Mouse (Mus musculus) liver, embryonic 11.5 days (tissue): ENCODE data around the gene Nexmif. TPM values are rescaled to one million over a fixed set of nuclear protein-coding genes. Genes with fewer than 3 reads are reported as not detected.

Source experiments
- ATAC-seq: fragments of 200-750 bp; cut with Nextera tagmentation; replicated peaks from 2 replicates; pipeline ENCODE4 v1.8.0; 2017; ENCODE audit warnings: moderate number of reproducible peaks, mild to moderate bottlenecking, moderate TSS enrichment, moderate library complexity; ENCODE audit not compliant: low FRiP score
- DNase-seq: peaks from one replicate; pipeline ENCODE4 v3.0.0-alpha.2; 2017; ENCODE audit warnings: low spot score
- H3K27ac ChIP-seq: fragments of 300-500 bp; sonication (generic); 2 replicates; pipeline ENCODE4 v1.5.1; 2014; ENCODE audit warnings: mild to moderate bottlenecking, low read depth, low read length, control low read depth
- H3K27me3 ChIP-seq: fragments of 300-500 bp; sonication (generic); replicated peaks from 2 replicates; pipeline ENCODE4 v1.6.1; 2014; ENCODE audit warnings: low read length, mixed read lengths; ENCODE audit not compliant: control insufficient read depth, insufficient read depth
- H3K36me3 ChIP-seq: fragments of 300-500 bp; sonication (generic); 2 replicates; pipeline ENCODE4 v1.6.1; 2014; ENCODE audit warnings: mild to moderate bottlenecking, low read length, moderate library complexity, mixed read lengths; ENCODE audit not compliant: control insufficient read depth, insufficient read depth
- H3K4me1 ChIP-seq: fragments of 300-500 bp; sonication (generic); replicated peaks from 2 replicates; pipeline ENCODE4 v1.6.1; 2014; ENCODE audit warnings: low read length, mixed read lengths; ENCODE audit not compliant: control insufficient read depth, insufficient read depth
- H3K4me2 ChIP-seq: fragments of 300-500 bp; sonication (generic); 2 replicates; pipeline ENCODE4 v1.6.1; 2014; ENCODE audit warnings: mild to moderate bottlenecking, control low read depth, moderate library complexity
- H3K4me3 ChIP-seq: fragments of 300-500 bp; sonication (generic); 2 replicates; pipeline ENCODE4 v1.5.1; 2014; ENCODE audit warnings: low read depth, low read length, control low read depth
- H3K9ac ChIP-seq: fragments of 300-500 bp; sonication (generic); 2 replicates; pipeline ENCODE4 v1.6.1; 2014; ENCODE audit warnings: low read depth, low read length, control low read depth
- H3K9me3 ChIP-seq: fragments of 300-500 bp; sonication (generic); 2 replicates; pipeline ENCODE4 v1.6.1; 2016; ENCODE audit warnings: low read length, inconsistent platforms, mixed read lengths; ENCODE audit not compliant: control insufficient read depth
- WGBS: fragments of 180-500 bp; shearing (Covaris S2); extraction: QIAGEN DNeasy Blood & Tissue Kit; methylation state at CpG from one replicate; pipeline ENCODE4 v1.1.7; 2014; 5-methylcytosine and 5-hydroxymethylcytosine counted together
- polyA plus RNA-seq: library from polyadenylated mRNA; unstranded; fragments of >200 nt; fragmentation: Nextera tagmentation; extraction: Ambion mirVana; gene quantifications from 2 replicates; pipeline ENCODE4 v1.2.1, GENCODE M21; 2014

Gene Nexmif
- 0.07 TPM in 1 of 2 replicates, not detected in the other for polyA plus RNA-seq

DNA sequence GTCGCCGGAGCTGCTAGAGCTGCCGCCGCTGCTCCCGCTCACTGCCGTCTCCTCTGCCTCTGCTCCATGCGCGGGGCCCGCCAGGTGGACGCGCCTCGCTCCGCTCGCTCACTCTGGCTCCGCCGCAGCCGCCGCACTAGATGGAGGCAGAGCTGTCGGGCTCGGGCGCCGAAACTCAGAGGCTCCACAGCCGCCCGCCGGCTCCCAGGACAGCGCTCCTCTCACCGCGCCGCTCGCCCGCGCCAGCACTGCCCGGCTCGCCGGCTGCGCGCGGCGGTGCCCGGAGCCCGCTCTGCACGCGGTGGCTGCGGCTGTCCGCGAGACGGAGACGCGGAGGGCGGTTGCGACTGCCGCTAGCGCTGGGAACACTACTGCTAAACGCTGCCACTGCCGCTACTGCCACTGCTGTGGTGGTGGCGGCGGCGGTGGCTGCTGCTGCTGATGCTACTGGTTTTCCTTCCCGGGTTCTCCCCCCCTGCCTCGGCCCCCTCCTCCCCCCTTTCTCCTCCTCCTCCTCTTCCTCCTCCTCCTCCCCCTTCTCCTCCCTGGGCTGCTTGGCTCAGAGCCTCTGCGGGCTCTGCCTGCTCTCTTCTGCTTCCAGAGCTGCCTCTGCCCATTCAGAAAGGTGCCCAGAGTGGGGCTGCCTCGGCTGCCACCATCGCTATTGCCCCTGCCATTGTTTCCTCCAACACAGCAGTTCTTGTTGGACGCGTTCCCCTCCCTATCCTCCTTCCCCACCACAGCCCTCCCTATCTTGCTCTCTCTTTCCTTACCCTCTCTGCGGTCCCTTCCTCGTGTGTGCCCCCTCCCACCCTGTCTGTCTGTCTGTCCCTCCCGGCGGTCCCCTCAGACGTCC is at the start of gene Nexmif:
TSS of gene Nexmif (minus strand) at position 450 of the 856 bp plus-strand sequence.
- peak; percentile 50 for DNase-seq
- H3K27ac ChIP-seq, result no peak within 1 kb of the TSS
- peak within 1 kb of the TSS; percentile 71 for H3K4me2 ChIP-seq
- H3K27me3 ChIP-seq, result peaks cover 50% of the 10 kb centered on the region
- H3K36me3 ChIP-seq, result no peaks in the 10 kb centered on the region
- WGBS, result 22% methylated on average over 56 of the region's 70 CpGs
- H3K9ac ChIP-seq, result no peak within 1 kb of the TSS
- H3K4me3 ChIP-seq, result peak within 1 kb of the TSS; percentile 48
- ATAC-seq, result peak; percentile 45
- H3K4me1 ChIP-seq, result no peaks in the 10 kb centered on the region
- H3K9me3 ChIP-seq, result no peaks in the 10 kb centered on the region

DNA sequence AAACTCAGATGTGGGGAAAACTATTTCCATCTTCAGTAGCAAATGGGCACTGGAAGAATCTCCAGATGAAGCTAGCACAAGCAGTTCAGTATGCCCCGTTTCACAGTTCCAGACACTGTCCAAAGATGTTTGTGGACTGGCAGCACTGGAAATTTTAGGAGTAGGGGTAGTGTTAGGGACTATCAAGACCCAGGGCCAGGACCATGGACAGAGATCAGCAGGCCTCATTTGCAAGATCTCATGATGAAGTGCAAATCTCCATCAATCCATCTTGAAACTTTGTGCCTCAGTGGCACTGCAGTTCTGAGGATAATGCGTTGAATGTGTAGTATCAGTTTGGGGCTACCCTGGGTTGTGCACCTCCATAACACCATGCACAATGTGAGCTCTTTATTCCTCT is 7.7 kb upstream of the Nexmif start:
- Histone ChIP-seq H3K4me3 (no peak overlapping the region), H3K27ac (no peak overlapping the region), H3K9me3 (no peaks in the 10 kb centered on the region), H3K36me3 (no peaks in the 10 kb centered on the region), H3K4me2 (no peak overlapping the region), H3K4me1 (no peaks in the 10 kb centered on the region), H3K9ac (no peak overlapping the region), H3K27me3 (peaks cover 4% of the 10 kb centered on the region)
- ATAC-seq (no peak), DNase-seq (no peak)
- 61% methylated on average over 2 of the region's 2 CpGs for WGBS

DNA sequence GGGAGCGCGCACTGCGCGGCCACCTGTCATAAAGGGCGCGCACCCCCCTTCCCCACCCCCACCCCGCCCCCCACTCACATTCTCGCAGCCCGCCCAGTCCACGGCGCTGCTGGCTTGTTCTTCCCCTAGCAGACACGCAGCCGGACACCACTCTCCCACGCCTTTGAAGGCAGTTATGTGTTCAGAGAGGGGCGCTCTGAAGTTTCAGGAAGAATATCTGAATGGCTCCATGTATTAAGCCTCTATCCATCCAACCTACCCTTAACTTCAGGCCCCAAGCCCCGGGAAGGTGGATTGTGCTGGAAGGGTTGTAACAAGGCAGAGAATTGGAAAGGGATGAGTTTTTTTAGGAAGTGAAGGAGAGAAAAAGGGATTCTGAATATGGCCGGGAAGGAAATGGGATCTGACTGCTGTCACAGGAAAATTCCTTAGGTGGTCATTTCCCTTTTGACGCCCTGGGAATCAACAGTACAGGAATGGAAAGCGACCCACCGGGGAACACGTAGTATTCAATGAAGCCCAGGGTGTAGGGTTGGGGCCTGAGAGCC is 681 bp upstream of the Nexmif start:
- DNase-seq (no peak), ATAC-seq (no peak)
- Histone ChIP-seq H3K27ac (no peak overlapping the region), H3K9ac (no peak overlapping the region), H3K4me3 (peak overlapping the region; percentile 48), H3K36me3 (no peaks in the 10 kb centered on the region), H3K27me3 (peaks cover 47% of the 10 kb centered on the region), H3K4me2 (peak overlapping the region; percentile 71), H3K9me3 (no peaks in the 10 kb centered on the region), H3K4me1 (no peaks in the 10 kb centered on the region)
- 23% methylated on average over 21 of the region's 21 CpGs for WGBS

DNA sequence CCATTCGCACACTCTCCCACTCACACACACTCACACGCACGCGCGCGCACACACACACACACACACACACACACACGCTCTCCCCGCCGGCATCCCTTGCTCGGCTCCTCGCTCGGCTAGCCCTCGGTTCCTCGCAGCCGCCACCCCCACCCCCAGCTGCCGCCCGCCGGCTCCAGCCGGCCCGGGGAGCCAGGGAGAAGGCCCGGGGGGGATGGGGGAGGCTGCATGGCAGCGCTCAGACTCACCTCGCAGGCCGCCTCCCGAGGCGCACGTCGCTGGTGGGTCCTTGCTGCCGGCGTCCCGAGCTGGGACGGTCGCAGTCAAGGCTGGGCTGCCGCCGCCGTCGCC is 623 bp downstream of the Nexmif start:
- Histone ChIP-seq H3K27me3 (peaks cover 52% of the 10 kb centered on the region), H3K9ac (no peak overlapping the region), H3K4me2 (peak overlapping the region; percentile 71), H3K36me3 (no peaks in the 10 kb centered on the region), H3K4me1 (no peaks in the 10 kb centered on the region), H3K4me3 (peak overlapping the region; percentile 48), H3K27ac (no peak overlapping the region), H3K9me3 (no peaks in the 10 kb centered on the region)
- DNase-seq, result no peak
- peak; percentile 47 for ATAC-seq
- 29% methylated on average over 19 of the region's 37 CpGs for WGBS

DNA sequence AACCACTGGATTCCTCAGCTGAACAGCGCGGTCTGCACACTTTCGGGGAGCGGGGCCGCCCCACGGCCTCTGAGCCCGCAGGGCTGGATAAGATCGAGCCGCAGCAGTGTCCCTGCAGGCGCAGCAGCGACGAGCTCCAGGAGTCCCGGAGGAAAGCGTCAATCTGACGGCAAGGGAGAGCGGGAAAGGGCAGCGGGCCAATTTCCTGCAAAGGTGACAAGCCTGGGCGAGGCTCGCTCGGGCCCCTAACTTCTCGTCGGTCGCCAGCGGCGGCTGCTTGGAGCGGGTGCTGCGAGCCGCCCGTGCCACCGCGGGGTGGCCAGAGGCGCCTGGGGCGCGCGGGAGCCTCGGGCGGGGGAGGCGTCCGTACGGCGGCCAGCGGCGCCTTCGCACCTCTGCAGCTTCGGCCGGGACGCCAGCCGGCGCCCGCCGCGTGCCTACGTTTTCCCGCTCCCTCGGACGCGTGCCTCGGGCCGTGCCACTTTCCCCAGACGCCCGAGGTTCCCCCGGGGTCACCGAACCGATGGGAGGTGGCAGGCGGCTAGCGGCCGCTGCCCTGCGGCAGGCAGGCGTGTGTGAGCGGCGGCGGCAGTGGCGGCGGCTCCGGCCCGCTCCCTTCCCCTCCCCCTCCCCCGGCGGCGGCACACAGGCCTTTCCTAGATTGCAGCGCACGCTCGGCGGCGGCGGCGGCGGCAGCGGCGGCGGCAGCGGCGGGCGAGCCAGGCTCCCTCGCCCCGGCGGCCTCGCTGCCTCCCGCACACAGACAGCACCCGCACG is 1.2 kb downstream of the Nexmif start:
- Histone ChIP-seq H3K9ac (no peak overlapping the region), H3K4me1 (no peaks in the 10 kb centered on the region)

DNA sequence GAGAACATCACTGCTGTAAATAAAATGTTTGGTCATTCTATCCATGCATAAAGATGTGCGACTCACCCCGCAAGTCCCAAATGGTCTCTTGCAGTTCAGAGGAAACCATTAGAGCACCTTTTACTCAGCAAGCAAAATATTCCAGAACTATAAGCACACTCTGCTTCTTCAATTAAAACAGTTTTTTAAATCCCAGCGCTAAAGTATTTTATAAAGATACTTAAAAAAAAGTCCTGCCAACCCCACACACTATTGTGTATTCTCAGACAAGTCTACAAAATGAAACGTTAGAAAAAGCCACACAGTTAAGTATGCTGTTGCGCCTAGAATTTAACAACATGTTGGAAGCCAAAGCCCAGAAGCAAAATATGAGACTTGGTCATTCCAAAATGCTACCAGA is 1.9 kb downstream of the Nexmif start:
- Histone ChIP-seq H3K4me1 (no peaks in the 10 kb centered on the region), H3K4me3 (no peak overlapping the region), H3K36me3 (no peaks in the 10 kb centered on the region), H3K27me3 (peaks cover 52% of the 10 kb centered on the region), H3K9me3 (no peaks in the 10 kb centered on the region), H3K9ac (no peak overlapping the region), H3K27ac (no peak overlapping the region), H3K4me2 (no peak overlapping the region)
- DNase-seq (no peak), ATAC-seq (no peak)
- 49% methylated on average over 5 of the region's 5 CpGs for WGBS

More for the DNA sequence above, 1.2 kb downstream of the Nexmif start:
- 26% methylated on average over 50 of the region's 100 CpGs for WGBS
- peak overlapping the region; percentile 48 for H3K4me3 ChIP-seq
- no peaks in the 10 kb centered on the region for H3K9me3 ChIP-seq
- DNase-seq, result peak; percentile 42
- H3K27ac ChIP-seq, result no peak overlapping the region
- peaks cover 52% of the 10 kb centered on the region for H3K27me3 ChIP-seq
- ATAC-seq, result peak; percentile 49
- H3K36me3 ChIP-seq, result no peaks in the 10 kb centered on the region
- H3K4me2 ChIP-seq, result peak overlapping the region; percentile 71

DNA sequence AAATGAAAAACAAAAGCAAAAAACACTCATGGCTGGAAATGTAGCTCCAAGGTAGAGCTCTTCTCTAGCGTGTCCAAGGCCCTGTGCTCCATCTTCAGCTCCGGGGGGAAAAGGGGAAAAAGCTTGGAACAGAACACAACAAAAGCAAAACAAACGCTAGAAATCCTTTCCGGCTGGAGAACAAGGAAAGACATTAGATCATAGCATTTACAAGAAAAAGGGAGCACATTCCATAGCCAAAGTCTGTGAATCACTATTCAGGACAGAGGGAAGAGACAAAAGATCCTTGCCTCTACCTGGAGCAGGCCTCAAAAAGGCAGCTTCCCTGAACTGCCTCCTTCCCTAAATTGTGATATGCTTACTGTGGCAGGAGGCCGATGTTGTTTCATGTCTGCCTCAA is 4.4 kb downstream of the Nexmif start:
- Histone ChIP-seq H3K36me3 (no peaks in the 10 kb centered on the region), H3K4me2 (no peak overlapping the region), H3K4me1 (no peaks in the 10 kb centered on the region), H3K27me3 (peaks cover 35% of the 10 kb centered on the region), H3K9me3 (no peaks in the 10 kb centered on the region), H3K27ac (no peak overlapping the region), H3K9ac (no peak overlapping the region), H3K4me3 (no peak overlapping the region)
- DNase-seq (no peak), ATAC-seq (no peak)
- WGBS, result 65% methylated on average over 5 of the region's 5 CpGs

DNA sequence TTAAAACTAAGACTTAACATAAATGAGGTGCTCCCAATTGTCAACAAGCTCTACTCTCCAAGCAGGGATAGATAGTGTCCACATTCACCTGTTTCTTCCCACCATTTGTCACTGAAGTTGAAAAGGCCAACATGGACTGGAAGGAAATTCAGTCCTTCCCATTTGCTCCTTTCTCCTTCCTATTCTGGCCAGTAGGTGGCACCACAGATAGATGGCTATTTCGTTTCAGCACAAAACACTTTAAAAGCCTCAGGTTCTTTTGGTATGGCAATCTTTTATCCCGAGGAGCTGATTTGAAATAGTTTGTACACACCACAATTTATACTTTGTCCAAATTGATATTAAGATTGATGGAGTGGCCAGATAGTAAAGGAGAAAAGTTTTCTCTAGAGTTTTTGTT is 21.7 kb downstream of the Nexmif start:
- Histone ChIP-seq H3K36me3 (no peaks in the 10 kb centered on the region), H3K9ac (no peak overlapping the region), H3K9me3 (no peaks in the 10 kb centered on the region), H3K4me2 (no peak overlapping the region), H3K4me1 (no peaks in the 10 kb centered on the region), H3K27ac (no peak overlapping the region), H3K27me3 (no peaks in the 10 kb centered on the region), H3K4me3 (no peak overlapping the region)
- WGBS, result 22% methylated on average over 2 of the region's 2 CpGs
- no peak for DNase-seq
- ATAC-seq, result no peak
